Mouse (Mus musculus) embryo, embryonic 9.5 days (tissue): Measurements from ENCODE around the gene Ube2n.
A peak's percentile ranks its signal among the peaks of the same experiment; 100 is the strongest.

Source experiments
- DNase-seq: peaks from one replicate; pipeline ENCODE4 v3.0.0-alpha.2; 2017; ENCODE audit errors: extremely low spot score

Gene Ube2n

GRCm38 (mm10) chr10:95514656-95515292, at the start of gene Ube2n:
Ube2n (plus strand) TSS chr10:95515145.
- DNase-seq, result peak; percentile 99

- no peak for DNase-seq
These were observed 49.5 kb upstream of the Ube2n start for GRCm38 (mm10) chr10:95465485-95465896.

- DNase-seq, result no peak
These were observed 46.1 kb upstream of the Ube2n start for GRCm38 (mm10) chr10:95468894-95469293.

- DNase-seq, result no peak
These were observed 43.8 kb upstream of the Ube2n start for GRCm38 (mm10) chr10:95471186-95471585.

GRCm38 (mm10) chr10:95471889-95472547, 42.9 kb upstream of the Ube2n start:
- no peak for DNase-seq

GRCm38 (mm10) chr10:95475923-95476322, 39.0 kb upstream of the Ube2n start:
- peak; percentile 81 for DNase-seq

GRCm38 (mm10) chr10:95477516-95477915, 37.4 kb upstream of the Ube2n start:
- DNase-seq, result no peak

- no peak for DNase-seq
These were observed 25.3 kb upstream of the Ube2n start for GRCm38 (mm10) chr10:95489653-95490052.

- DNase-seq, result no peak
These were observed 20.7 kb upstream of the Ube2n start for GRCm38 (mm10) chr10:95494268-95494667.

- DNase-seq, result no peak
These were observed 13.9 kb upstream of the Ube2n start for GRCm38 (mm10) chr10:95501033-95501432.

GRCm38 (mm10) chr10:95501463-95502081, 13.4 kb upstream of the Ube2n start, which contains the start of gene Mrpl42:
Mrpl42 (minus strand) TSS chr10:95501940.
- peak; percentile 87 for DNase-seq

GRCm38 (mm10) chr10:95503443-95504235, 11.3 kb upstream of the Ube2n start:
- no peak for DNase-seq

- DNase-seq, result no peak
These were observed 10.6 kb upstream of the Ube2n start for GRCm38 (mm10) chr10:95504341-95504740.

GRCm38 (mm10) chr10:95508126-95508525, 6.8 kb upstream of the Ube2n start:
- no peak for DNase-seq

GRCm38 (mm10) chr10:95508793-95509192, 6.2 kb upstream of the Ube2n start:
- no peak for DNase-seq

- DNase-seq, result no peak
These were observed 5.7 kb upstream of the Ube2n start for GRCm38 (mm10) chr10:95509263-95509662.

GRCm38 (mm10) chr10:95512635-95513034, 2.3 kb upstream of the Ube2n start:
- no peak for DNase-seq

- DNase-seq, result peak; percentile 47
These were observed 983 bp upstream of the Ube2n start for GRCm38 (mm10) chr10:95513768-95514556.

- DNase-seq, result no peak
These were observed 467 bp downstream of the Ube2n start for GRCm38 (mm10) chr10:95515293-95515931.

GRCm38 (mm10) chr10:95517656-95518055, 2.7 kb downstream of the Ube2n start:
- DNase-seq, result no peak
